Mouse (Mus musculus) cortical plate, adult 2 months (tissue): ENCODE measurements around the gene Mgat5.

ENCODE experiments used
- CTCF ChIP-seq: fragments of 200-500 bp; IDR thresholded peaks from 2 replicates; pipeline ENCODE4 v1.5.1; 2011; ENCODE audit warnings: mild to moderate bottlenecking, control low read depth, low read length; ENCODE audit not compliant: insufficient read depth; ENCODE audit errors: extremely low read depth
- POLR2A ChIP-seq: fragments of 200-500 bp; IDR thresholded peaks from 2 replicates; pipeline ENCODE4 v1.6.1; 2011; ENCODE audit warnings: mild to moderate bottlenecking, low read length, control low read depth; ENCODE audit not compliant: insufficient read depth; ENCODE audit errors: extremely low read depth

DNA sequence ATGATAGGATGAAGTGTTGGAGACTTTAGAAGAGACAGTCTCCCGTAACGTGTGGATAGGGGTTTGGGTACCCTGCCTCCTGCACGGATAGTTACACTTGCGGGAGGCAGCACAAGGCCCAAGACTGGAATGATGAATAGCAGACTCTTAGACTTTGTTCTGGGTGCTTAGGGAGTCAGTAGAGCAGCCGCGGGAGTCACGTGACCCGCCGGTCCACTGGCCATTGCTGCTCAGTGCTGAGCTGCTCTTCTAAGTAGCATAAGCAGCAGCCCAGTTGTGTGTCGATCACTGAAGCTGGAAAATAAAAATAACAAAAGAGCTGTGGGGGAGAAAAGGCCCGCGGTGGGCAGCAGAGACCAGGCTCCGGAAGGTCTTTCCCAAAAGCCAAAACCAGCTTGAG is 215.6 kb downstream of the Mgat5 start:
- TF ChIP-seq CTCF (no peak), POLR2A (no peak)
